7 mouse cellular contexts compared by ENCODE assay signal in the genomic region with DNA sequence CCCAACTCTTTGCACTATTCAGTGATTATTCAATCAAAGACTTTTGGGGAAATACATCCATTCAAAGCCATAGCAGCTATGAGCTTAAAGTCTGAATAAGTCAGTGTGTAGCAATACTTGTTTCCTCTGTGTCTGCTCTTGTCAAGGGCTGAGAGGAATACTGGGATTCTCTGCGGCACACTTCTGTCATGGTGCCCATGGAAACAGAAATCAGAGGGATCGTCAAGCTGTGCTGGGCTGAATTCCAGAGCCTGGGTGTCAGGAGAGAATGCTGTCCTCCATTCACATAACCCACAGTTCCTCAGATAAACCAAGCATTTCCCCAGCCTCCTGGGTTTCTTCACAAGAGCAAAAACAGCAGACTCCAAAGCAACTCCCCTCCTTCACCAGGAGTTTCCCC. TPM values are rescaled to one million over a fixed set of nuclear protein-coding genes. Genes with fewer than 3 reads are reported as not detected.
A peak's percentile ranks its signal among the peaks of the same experiment; 100 is the strongest.
DNase-seq lines count a peak whose midpoint lies in the region; ATAC-seq lines count a peak whose summit lies in the region.

No protein-coding gene starts in this region.

- no peak overlapping the region for H3K4me3 ChIP-seq in brown adipose tissue, adult 24 weeks (ENCODE audit: insufficient read depth, low read depth, low read length)
- H3K4me3 ChIP-seq in neural tube, embryonic 13.5 days: no peak overlapping the region
- no peak overlapping the region for H3K4me3 ChIP-seq in kidney, embryonic 16.5 days (ENCODE audit: low read length)

- no peak overlapping the region for H3K4me2 ChIP-seq in neural tube, embryonic 13.5 days
- H3K4me2 ChIP-seq in kidney, embryonic 16.5 days (replicated peaks; ENCODE audit: low read depth, low read length): no peak overlapping the region

- DNase-seq in adrenal gland, postnatal 14 days: peak; percentile 67
- DNase-seq in frontal cortex, postnatal 36 days (ENCODE audit: low spot score in 2 of 2): peak; percentile 62 to 78
- peak; percentile 74 to 88 for DNase-seq in layer of hippocampus, postnatal 14 days (ENCODE audit: low spot score in 2 of 2)
- no peak for DNase-seq in thymus, postnatal 36 days

- peak; percentile 57; the same call in 1 of the 2 replicates for ATAC-seq in neural tube, embryonic 13.5 days (ENCODE audit: low read depth)
- no peak for ATAC-seq in kidney, embryonic 16.5 days (ENCODE audit: low FRiP score, low TSS enrichment)

- H3K27me3 ChIP-seq in neural tube, embryonic 13.5 days: peaks cover 7% of the 10 kb centered on the region
- H3K27me3 ChIP-seq in kidney, embryonic 16.5 days (ENCODE audit: insufficient read depth, low read length): no peaks in the 10 kb centered on the region

- H3K27ac ChIP-seq in brown adipose tissue, adult 24 weeks (replicated peaks; ENCODE audit: low read depth, low read length): peak overlapping the region; percentile 61
- H3K27ac ChIP-seq in neural tube, embryonic 13.5 days (replicated peaks): no peak overlapping the region
- H3K27ac ChIP-seq in kidney, embryonic 16.5 days (ENCODE audit: low read length): no peak overlapping the region

- H3K9ac ChIP-seq in neural tube, embryonic 13.5 days: no peak overlapping the region
- H3K9ac ChIP-seq in kidney, embryonic 16.5 days (replicated peaks; ENCODE audit: low read length): no peak overlapping the region

- H3K4me1 ChIP-seq in brown adipose tissue, adult 24 weeks (ENCODE audit: control insufficient read depth, insufficient read depth, insufficient read length, low read length): peaks cover 9% of the 10 kb centered on the region
- peaks cover 33% of the 10 kb centered on the region for H3K4me1 ChIP-seq in neural tube, embryonic 13.5 days (replicated peaks)
- H3K4me1 ChIP-seq in kidney, embryonic 16.5 days (ENCODE audit: insufficient read depth, low read length): 0 out of 2 replicates have a peak, but pooled peaks cover 6% of the 10 kb centered on the region

- WGBS in neural tube, embryonic 13.5 days: 16% methylated on average over 2 of the region's 2 CpGs
- 55% methylated on average over 2 of the region's 2 CpGs for WGBS in kidney, embryonic 16.5 days

- no peaks in the 10 kb centered on the region for H3K9me3 ChIP-seq in neural tube, embryonic 13.5 days
- no peaks in the 10 kb centered on the region for H3K9me3 ChIP-seq in kidney, embryonic 16.5 days (ENCODE audit: low read length)

- no peaks in the 10 kb centered on the region for H3K36me3 ChIP-seq in neural tube, embryonic 13.5 days
- H3K36me3 ChIP-seq in kidney, embryonic 16.5 days (ENCODE audit: insufficient read depth, low read length): no peaks in the 10 kb centered on the region

RNA-seq across cellular contexts. Expression of a gene that starts 58.6 kb away (rescaled TPM):
- 28.3 and 30.0 TPM in 2 replicates for total RNA-seq in adrenal gland, postnatal 14 days (2021)
- 36.9 and 40.8 TPM in 2 replicates for polyA plus RNA-seq in brown adipose tissue, adult 24 weeks (2012; ENCODE audit: insufficient read depth, insufficient read length, missing spikeins)
- total RNA-seq in layer of hippocampus, postnatal 14 days (2021): 10 to 100 TPM; 30.7 to 31.5 TPM
- polyA plus RNA-seq in neural tube, embryonic 13.5 days (2015; fragmentation: Nextera tagmentation; extraction: Ambion mirVana): 3.8 and 5.1 TPM in 2 replicates
- polyA plus RNA-seq in kidney, embryonic 16.5 days (2015; fragmentation: Nextera tagmentation; extraction: Ambion mirVana): 4.1 and 4.4 TPM in 2 replicates

Comparison
In these comparisons a context has a peak if more than half of its experiments do, and no peak if none do; other contexts are left out.
1. DNase-seq: peak in adrenal gland, postnatal 14 days (single experiment), frontal cortex, postnatal 36 days (2 of 2) and layer of hippocampus, postnatal 14 days (2 of 2); none in thymus, postnatal 36 days (0 of 2).